Mouse (Mus musculus) heart, embryonic 15.5 days (tissue): ENCODE data around the gene Gas2l2. TPM values are rescaled to one million over a fixed set of nuclear protein-coding genes. Genes with fewer than 3 reads are reported as not detected.
A peak's percentile ranks its signal among the peaks of the same experiment; 100 is the strongest.

Experiments used
- ATAC-seq: fragments of 200-750 bp; cut with Nextera tagmentation; replicated peaks from 2 replicates; pipeline ENCODE4 v1.8.0; 2017; ENCODE audit warnings: low read depth, moderate TSS enrichment; ENCODE audit not compliant: insufficient number of reproducible peaks, insufficient read depth, low FRiP score
- H3K27ac ChIP-seq: fragments of 300-500 bp; sonication (generic); 2 replicates; pipeline ENCODE4 v1.5.1; 2015; ENCODE audit warnings: mild to moderate bottlenecking, inconsistent platforms
- H3K27me3 ChIP-seq: fragments of 300-500 bp; sonication (generic); 2 replicates; pipeline ENCODE4 v1.6.1; 2015; ENCODE audit warnings: inconsistent platforms
- H3K36me3 ChIP-seq: fragments of 300-500 bp; sonication (generic); 2 replicates; pipeline ENCODE4 v1.6.1; 2015; ENCODE audit warnings: mild to moderate bottlenecking, inconsistent platforms
- H3K4me1 ChIP-seq: fragments of 300-500 bp; sonication (generic); replicated peaks from 2 replicates; pipeline ENCODE4 v1.6.1; 2015; ENCODE audit warnings: inconsistent platforms
- H3K4me2 ChIP-seq: fragments of 300-500 bp; sonication (generic); 2 replicates; pipeline ENCODE4 v1.6.1; 2015; ENCODE audit warnings: inconsistent platforms, mild to moderate bottlenecking, moderate library complexity
- H3K4me3 ChIP-seq: fragments of 300-500 bp; sonication (generic); 2 replicates; pipeline ENCODE4 v1.5.1; 2015; ENCODE audit warnings: mild to moderate bottlenecking, inconsistent platforms
- H3K9ac ChIP-seq: fragments of 300-500 bp; sonication (generic); 2 replicates; pipeline ENCODE4 v1.6.1; 2015; ENCODE audit warnings: mild to moderate bottlenecking, inconsistent platforms
- H3K9me3 ChIP-seq: fragments of 300-500 bp; sonication (generic); replicated peaks from 2 replicates; pipeline ENCODE4 v1.6.1; 2016; ENCODE audit warnings: inconsistent platforms
- WGBS: fragments of 180-500 bp; shearing (Covaris S2); methylation state at CpG from one replicate; pipeline ENCODE4 v1.1.7; 2015; ENCODE audit warnings: mixed read lengths; 5-methylcytosine and 5-hydroxymethylcytosine counted together
- polyA plus RNA-seq: library from polyadenylated mRNA; unstranded; fragments of >200 nt; fragmentation: Nextera tagmentation; extraction: Ambion mirVana; gene quantifications from 2 replicates; pipeline ENCODE4 v1.2.1, GENCODE M21; 2015

The Gas2l2 gene
- polyA plus RNA-seq, 1 experiment from 2014 or later = 0.13 TPM

DNA sequence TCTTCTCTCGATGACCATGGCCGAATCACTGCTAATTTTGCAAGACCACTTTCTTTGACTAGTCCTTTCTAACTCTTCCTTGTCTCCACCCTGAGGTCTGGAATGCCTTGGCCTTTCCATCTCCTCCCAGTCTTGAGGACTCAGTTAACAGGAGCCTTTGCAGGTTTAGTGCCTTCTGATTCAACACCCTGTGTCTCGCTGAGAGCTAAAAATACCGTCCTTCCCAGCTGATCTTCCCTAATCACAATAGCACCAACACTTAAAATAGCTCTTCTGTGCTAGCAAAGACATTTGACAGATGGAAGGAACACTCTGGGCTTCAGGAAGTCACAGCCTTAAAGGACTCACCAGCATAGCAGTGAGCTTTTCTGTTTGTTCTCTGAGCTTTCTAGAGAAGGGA lies 36.2 kb downstream of the Gas2l2 start:
- 34% methylated on average over 4 of the region's 4 CpGs for WGBS

DNA sequence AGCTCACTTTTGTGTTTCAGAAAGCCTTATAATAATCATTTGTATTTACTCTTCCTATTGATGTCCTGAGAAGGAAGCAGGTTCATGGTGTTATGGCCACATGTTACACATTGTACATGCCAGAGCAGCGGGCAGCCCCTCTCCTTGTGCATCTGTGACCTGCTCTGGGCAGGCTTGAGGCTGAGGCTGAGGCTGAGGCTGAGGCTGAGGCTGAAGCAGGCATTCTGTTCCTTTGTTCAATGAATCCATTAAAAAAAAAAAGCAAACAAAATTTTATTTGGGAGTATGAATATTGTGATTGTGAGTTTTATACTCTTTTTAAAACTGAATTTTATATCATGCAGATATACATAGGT lies 45.7 kb downstream of the Gas2l2 start:
- Histone ChIP-seq H3K27ac (no peak overlapping the region), H3K36me3 (no peaks in the 10 kb centered on the region; the same call in 1 of the 2 replicates), H3K4me3 (no peak overlapping the region), H3K9ac (no peak overlapping the region), H3K4me1 (peaks cover 14% of the 10 kb centered on the region), H3K9me3 (no peaks in the 10 kb centered on the region), H3K4me2 (no peak overlapping the region), H3K27me3 (no peaks in the 10 kb centered on the region)
- ATAC-seq = no peak
- 97% methylated on average over 1 of the region's 1 CpGs for WGBS

More for the DNA sequence above, 36.2 kb downstream of the Gas2l2 start:
- ATAC-seq = peak; percentile 69; the same call in 1 of the 2 replicates
- Histone ChIP-seq H3K4me3 (no peak overlapping the region), H3K27me3 (no peaks in the 10 kb centered on the region), H3K9me3 (no peaks in the 10 kb centered on the region), H3K9ac (no peak overlapping the region), H3K4me2 (peak overlapping the region; percentile 44), H3K4me1 (peaks cover 32% of the 10 kb centered on the region), H3K27ac (peak overlapping the region; percentile 89), H3K36me3 (peaks cover 12% of the 10 kb centered on the region; the same call in 1 of the 2 replicates)

DNA sequence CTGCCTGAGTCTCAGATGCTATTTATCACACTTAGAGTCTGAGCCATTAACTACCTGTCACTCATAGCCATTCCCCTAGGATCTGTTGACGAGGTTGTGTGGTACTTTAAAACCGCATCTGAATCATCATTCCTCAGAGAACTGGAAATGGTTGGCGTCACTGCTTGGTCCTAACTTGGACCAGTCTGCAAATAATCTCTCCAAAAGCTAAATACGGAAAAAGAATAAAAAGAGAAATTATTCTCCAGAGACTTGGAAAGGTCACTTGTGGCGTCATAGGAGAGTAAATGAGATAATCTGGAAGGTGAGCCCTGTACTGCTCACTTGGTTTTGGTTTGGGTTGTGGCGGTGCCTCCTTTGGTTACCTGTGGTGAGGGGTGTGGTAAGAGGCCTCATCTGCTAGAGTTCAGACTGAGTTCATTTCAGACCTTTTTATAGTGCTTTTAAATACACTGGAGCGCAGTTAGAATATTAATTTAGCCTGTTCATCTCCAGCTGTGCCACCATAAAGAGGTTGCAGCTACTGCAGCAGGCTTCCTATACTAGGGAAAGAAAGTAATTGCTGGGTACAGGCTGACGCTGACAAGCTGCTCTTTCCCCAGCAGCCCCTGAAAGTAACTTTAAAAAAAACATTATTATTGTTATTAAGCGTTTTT lies 46.3 kb downstream of the Gas2l2 start:
- peaks cover 2% of the 10 kb centered on the region; the same call in 1 of the 2 replicates for H3K36me3 ChIP-seq
- H3K4me3 ChIP-seq = no peak overlapping the region
- 81% methylated on average over 9 of the region's 9 CpGs for WGBS
- no peak overlapping the region for H3K9ac ChIP-seq
- peaks cover 14% of the 10 kb centered on the region for H3K4me1 ChIP-seq
- no peaks in the 10 kb centered on the region for H3K9me3 ChIP-seq
- ATAC-seq = no peak
- no peak overlapping the region for H3K27ac ChIP-seq
- no peak overlapping the region for H3K4me2 ChIP-seq
- no peaks in the 10 kb centered on the region for H3K27me3 ChIP-seq

DNA sequence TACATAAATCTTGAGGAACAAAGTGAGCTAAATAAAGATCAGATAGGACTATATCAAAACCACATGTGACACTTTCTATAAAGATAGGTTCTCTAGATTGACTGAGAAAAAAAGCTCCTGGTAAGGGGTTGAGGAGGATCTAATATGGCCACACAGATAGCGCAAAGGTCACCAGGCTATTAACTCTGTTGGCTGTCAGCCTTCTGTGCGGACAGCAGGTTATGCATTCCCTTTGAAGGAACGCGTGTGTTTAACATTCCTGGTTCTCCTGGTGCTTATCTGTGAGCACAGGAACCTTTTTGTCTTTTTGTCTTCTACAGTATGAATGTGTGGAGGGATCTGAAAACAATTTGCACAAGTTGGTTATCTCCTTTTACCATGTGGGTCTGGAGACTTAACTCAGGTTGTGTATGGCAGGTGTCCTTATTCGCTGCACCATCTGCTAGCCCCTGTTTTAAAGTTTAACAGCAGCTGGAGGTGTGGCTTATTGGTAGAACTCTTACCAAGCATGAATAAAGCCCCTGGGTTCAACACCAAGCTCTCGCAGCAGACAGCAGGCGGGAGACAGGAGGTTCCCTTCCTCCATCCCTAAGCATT lies 49.4 kb downstream of the Gas2l2 start:
- 44% methylated on average over 7 of the region's 7 CpGs for WGBS
- no peak overlapping the region for H3K4me2 ChIP-seq
- ATAC-seq = no peak
- H3K27me3 ChIP-seq = no peaks in the 10 kb centered on the region
- H3K9ac ChIP-seq = no peak overlapping the region
- peaks cover 6% of the 10 kb centered on the region; the same call in 1 of the 2 replicates for H3K4me1 ChIP-seq
- no peak overlapping the region for H3K4me3 ChIP-seq
- H3K9me3 ChIP-seq = no peaks in the 10 kb centered on the region
- H3K36me3 ChIP-seq = peaks cover 11% of the 10 kb centered on the region; the same call in 1 of the 2 replicates
- H3K27ac ChIP-seq = no peak overlapping the region

Other genes with a start within 250 kb of the Gas2l2 start
- 1.3 TPM in 2 replicates for gene Slfn3, start 238.1 kb downstream of the Gas2l2 start, polyA plus RNA-seq
- 0.20 and 0.41 TPM in 2 replicates for gene Slfn14, start 142.7 kb downstream of the Gas2l2 start, polyA plus RNA-seq
- 32.1 and 39.5 TPM in 2 replicates for gene Ap2b1, start 130.4 kb downstream of the Gas2l2 start, polyA plus RNA-seq
- gene Pex12, start 126.9 kb downstream of the Gas2l2 start, polyA plus RNA-seq = 7.9 and 8.9 TPM in 2 replicates
- 8.1 and 9.7 TPM in 2 replicates for gene Rasl10b, start 20.3 kb downstream of the Gas2l2 start, polyA plus RNA-seq
- 0.82 and 1.4 TPM in 2 replicates for gene 1700020L24Rik, start 8.2 kb upstream of the Gas2l2 start, polyA plus RNA-seq
- 3.8 and 4.0 TPM in 2 replicates for gene Mmp28, start 33.6 kb upstream of the Gas2l2 start, polyA plus RNA-seq
- 8.8 and 10.5 TPM in 2 replicates for gene Taf15, start 43.6 kb upstream of the Gas2l2 start, polyA plus RNA-seq
- 0.09 TPM in 1 of 2 replicates, not detected in the other for gene Heatr9, start 92.7 kb upstream of the Gas2l2 start, polyA plus RNA-seq
- 0.52 and 1.7 TPM in 2 replicates for gene Ccl5, start 101.1 kb upstream of the Gas2l2 start, polyA plus RNA-seq
- gene Ccl9, start 149.2 kb upstream of the Gas2l2 start, polyA plus RNA-seq = 3.0 and 7.0 TPM in 2 replicates
- 5.5 and 5.9 TPM in 2 replicates for gene Ccl6, start 163.6 kb upstream of the Gas2l2 start, polyA plus RNA-seq
- not detected in 2 replicates for gene Rpl9-ps1, start 216.2 kb upstream of the Gas2l2 start, polyA plus RNA-seq
- gene Ccl3, start 219.9 kb upstream of the Gas2l2 start, polyA plus RNA-seq = 1.0 and 1.1 TPM in 2 replicates
- 1.1 and 1.3 TPM in 2 replicates for gene Ccl4, start 233.1 kb upstream of the Gas2l2 start, polyA plus RNA-seq